Mouse (Mus musculus) ovary, adult 18-20 months (tissue): Measurements from ENCODE around the gene Ldhd.
A peak's percentile ranks its signal among the peaks of the same experiment; 100 is the strongest.
"Not testable (repeated sequence)": the region's sequence is repeated elsewhere in the genome, so short reads cannot be mapped to it uniquely, and the experiment has no call there.

Experiments used
- DNase-seq: peaks from one replicate; pipeline ENCODE4 v3.0.0; 2022; ENCODE audit warnings: low spot score, mixed read lengths

The Ldhd gene

GRCm38 (mm10) chr8:111630105-111630521, at the start of gene Ldhd:
Gene Ldhd (minus strand): TSS chr8:111630374.
- DNase-seq, result peak; percentile 58

DNA sequence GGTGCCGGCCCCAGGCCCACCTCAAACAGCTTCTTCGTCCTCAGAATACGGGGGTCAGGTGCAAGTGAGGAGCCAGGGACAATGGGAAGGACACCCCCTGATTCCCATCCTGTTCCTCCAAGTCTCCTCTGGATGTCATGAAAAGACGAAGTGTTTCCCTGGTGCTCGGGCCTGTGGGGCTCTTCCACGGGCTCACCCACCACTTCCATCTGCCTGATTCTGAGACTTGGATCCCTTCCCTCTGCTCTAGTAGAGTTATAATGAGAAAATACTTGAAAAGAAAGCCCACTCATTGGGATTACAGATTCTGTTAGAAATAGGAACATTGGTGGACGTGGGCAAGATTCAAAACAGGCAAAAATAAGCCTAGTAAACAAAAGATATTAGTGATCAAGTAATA, 48.7 kb upstream of the Ldhd start:
- no peak for DNase-seq

- DNase-seq, result no peak
These were observed 47.9 kb upstream of the Ldhd start for GRCm38 (mm10) chr8:111678111-111678510.

GRCm38 (mm10) chr8:111676237-111676636, 46.1 kb upstream of the Ldhd start:
- no peak for DNase-seq

DNA sequence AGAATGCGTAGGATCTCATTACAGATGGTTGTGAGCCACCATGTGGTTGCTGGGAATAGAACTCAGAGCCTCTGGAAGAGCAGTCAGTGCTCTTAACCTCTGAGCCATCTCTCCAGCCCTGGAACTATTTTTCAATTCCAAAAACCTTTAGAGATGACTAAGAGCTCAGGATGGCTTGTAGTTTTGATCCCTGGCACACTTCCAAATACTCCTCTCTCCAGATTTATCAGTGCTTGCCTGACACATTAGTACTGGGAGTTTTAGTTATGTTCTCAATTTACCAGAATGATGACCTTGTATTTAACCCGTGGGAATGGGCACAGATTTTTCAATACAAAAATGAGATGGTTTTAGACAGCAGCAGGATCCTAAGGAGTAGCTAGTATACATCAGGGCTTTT, 36.6 kb upstream of the Ldhd start:
- DNase-seq, result no peak

DNA sequence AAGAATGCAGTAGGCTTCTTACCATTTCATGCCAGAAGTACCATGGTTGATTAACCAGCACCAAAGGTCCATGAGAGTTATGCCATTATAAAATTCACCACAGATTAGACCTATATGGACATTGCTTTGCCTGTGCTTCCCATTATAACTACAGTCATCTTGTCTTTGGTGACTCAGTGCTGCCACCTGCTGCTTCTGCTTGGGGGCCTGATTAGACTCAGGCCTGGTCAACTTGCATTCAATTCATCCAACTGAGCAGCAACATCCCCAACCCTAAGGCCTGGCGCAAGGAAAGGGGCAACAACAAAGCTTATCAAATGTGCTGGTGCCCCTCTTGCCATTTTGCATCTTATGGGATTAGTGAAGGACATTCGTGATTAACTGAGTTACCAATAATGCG, 32.3 kb upstream of the Ldhd start:
- peak; percentile 48 for DNase-seq

DNA sequence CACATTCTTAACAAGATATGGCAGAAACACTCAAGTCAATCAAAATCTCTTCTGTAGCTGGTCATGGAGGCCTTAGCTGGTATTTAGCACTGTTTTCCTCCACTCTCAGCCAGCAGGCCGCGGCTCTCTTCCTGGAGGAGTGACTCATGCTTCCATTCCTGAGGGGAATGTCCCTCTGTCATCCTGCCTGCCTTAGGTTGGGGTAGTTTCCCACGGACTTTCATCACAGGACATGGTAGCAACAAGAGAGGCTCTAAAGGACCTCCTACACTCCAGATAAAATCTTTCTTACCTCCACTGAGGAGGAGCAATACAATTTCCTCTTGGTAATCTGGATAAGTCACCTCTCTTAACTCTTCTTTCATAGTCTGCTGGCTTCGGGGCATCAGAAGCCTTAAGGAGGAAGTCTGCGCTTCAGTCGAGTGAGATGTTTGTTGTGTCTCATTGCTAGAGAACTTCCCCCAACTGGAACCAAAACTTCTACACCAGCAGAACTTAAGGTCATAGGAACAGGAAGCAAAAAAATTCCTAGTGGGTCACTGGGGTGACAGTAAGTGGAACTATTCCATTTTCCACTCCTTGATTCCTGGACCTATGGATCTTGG, 28.7 kb upstream of the Ldhd start:
- no peak for DNase-seq

GRCm38 (mm10) chr8:111657312-111657854, 27.2 kb upstream of the Ldhd start:
- DNase-seq, result no peak

DNA sequence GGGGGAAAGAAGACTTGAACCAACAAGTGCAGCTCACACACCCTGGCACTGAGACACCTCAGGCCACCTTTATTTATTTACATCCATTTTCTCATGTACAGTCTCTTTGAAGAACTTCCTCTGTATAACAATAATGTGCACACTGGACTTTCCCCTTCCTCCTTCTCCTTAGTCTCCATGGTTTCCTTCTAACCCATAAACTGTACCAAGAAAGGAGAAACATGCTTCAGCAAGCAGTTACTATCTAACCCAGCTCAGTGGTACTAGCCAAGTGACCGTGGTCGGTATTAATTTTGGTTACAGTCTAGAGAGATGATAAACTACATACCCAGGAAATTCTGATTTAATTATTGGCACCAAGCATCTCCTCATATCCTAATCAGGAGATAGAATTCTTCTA, 23.4 kb upstream of the Ldhd start:
- no peak for DNase-seq

DNA sequence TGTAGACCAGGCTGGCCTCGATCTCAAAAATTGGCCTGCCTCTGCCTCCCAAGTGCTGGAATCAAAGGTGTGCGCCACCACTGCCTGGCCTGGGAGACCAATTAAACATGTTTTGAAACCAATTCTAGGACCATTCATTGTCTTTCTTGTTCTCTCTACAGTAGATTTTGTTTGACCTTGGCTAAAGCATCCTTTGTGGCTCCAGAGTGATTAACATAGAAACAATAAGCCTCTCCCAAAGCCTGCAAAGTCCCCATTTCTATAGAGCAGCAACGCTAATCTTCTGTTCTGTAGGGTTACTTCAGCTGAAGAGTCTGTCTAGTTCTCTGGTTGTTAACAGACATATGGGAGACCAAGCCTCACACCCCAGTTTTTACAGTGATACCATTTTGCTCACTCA, 20.5 kb upstream of the Ldhd start:
- DNase-seq, result no peak

GRCm38 (mm10) chr8:111648834-111649233, 18.7 kb upstream of the Ldhd start:
- DNase-seq, result no peak

DNA sequence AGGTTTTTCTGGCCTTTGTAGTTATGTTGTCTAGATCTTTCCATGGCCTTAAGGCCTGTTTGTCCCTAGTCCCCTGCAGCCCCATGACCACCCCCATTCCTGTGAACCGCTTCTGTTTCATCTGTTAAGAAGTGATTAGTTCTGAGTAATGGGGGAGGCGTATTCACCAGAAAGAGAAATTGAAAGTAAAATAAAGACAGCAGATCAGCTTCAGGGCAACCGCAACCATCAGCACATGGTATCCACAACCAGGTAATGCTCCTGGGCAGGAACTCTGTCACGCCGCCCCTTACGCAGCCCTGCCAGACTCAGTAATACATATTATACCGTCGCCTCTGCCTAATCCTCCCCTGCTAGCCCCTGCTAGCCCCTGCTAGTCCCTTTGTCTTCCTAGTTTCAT, 15.5 kb upstream of the Ldhd start:
- DNase-seq, result no peak

DNA sequence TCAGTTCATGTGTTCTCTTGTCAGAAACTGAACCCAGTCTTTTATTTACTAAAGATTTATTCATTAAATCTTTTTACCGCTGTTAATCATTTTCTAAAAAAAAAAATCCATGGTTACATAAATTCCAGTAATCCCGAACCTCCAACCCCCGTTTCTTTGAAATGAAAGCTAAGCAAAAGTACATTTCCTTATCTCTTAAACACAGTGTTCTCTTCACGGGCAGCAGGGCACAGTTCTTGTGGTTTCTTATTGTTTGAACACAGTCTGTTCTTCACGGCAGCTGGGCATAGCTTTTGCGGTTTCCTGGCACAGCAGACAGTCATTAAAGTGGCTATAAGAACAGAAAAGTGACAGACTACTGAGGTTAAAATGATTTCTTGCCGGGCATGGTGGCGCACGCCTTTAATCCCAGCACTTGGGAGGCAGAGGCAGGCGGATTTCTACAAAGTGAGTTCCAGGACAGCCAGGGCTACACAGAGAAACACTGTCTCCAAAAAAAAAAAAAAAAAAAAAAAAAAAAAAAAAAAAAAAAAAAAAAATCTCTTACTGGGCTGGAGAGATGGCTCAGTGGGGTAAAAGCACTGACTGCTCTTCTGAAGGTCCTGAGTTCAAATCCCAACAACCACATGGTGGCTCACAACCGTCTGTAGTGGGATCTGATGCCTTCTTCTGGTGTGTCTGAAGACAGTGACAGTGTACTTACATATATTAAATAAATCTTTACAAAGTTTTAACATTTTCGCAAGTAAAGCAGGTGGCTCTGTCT, 14.3 kb upstream of the Ldhd start:
- not testable (repeated sequence) for DNase-seq

DNA sequence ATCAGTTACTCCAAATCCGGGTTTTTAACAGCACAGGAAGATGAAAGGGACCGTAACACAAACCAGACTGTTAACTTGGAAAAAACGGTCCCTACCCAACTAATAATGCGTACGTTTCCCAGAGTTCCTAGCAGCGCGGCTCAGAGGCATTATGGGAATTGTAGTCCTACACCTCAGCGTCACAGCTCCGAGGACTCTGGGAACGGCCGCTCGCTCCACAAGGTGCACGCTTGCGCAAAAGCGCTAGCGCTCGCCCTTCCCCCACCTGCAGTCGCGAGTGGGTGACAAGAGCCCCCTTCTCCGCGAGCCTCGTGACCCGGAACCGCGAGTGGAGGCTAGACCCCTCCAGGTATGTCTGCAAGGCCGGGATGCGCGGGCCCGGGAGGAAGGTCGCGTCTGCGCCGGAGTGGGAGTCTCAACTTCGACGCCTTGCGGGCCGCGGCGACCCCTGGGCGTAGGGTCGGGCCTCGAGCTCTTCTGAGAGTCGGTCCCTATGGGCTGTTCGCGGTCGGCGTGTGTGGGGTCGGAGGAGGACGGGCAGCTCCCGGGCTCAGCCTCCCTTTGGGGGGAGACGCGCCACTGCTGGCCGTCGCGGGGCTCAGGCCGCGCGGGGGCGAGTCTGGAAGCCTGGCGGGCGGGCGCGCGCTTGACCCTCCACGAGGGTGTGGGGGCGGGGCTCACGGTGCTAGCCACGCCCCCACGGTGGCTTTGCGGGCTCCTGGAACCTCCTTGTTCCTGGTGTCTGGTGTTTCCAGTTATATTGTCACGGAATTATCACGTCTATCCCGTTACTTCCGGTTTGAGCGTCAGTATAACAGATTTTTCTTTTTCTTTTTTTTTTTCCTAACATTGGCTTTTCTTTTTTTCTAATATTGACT, 13.3 kb upstream of the Ldhd start, which contains the start of gene Zfp1:
Gene Zfp1 (plus strand): TSS at position 138 of the 878 bp plus-strand sequence.
- peak; percentile 89 for DNase-seq

DNA sequence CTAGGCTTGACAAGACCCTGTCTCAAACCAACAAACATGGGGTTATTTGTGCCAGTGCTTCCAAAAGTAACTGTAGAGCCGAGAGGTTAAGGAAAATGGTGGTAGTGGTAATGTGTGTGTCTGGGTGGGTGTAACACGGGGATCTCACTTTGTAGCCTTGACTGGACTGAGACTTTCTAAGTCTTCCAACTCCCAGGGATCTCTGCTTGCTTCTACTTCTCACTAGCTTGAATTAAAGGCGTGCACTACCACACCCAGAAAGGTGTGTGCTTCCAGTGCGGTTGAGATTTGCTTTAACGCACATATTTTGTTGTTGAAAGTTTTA, 12.7 kb upstream of the Ldhd start:
- DNase-seq, result no peak

- DNase-seq, result no peak
These were observed 12.3 kb upstream of the Ldhd start for GRCm38 (mm10) chr8:111642496-111642895.

DNA sequence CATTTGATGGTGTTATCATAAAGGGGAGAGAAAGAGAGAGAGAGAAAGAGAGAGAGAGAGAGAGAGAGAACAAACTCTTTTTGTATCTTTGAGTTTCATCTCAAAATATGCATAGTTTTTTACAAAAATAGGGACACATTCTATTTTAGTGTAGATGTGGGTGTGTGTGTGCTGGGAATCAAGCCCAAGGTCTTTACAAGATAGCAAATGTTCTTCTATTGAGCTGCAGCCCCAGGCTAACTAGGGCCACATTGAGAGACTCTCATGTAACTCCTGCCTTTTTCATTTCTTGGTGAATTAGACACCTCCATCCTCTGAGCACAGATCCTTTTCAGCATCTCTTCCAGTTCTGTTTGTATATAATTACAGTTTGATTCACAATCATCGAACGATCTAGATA, 10.9 kb upstream of the Ldhd start:
- no peak for DNase-seq

- DNase-seq, result no peak
These were observed 7.9 kb upstream of the Ldhd start for GRCm38 (mm10) chr8:111638086-111638485.

- DNase-seq, result no peak
These were observed 2.8 kb upstream of the Ldhd start for GRCm38 (mm10) chr8:111632976-111633375.

- no peak for DNase-seq
These were observed 1.4 kb upstream of the Ldhd start for GRCm38 (mm10) chr8:111631589-111631988.

- DNase-seq, result no peak
These were observed 1.2 kb downstream of the Ldhd start for GRCm38 (mm10) chr8:111628894-111629501.

DNA sequence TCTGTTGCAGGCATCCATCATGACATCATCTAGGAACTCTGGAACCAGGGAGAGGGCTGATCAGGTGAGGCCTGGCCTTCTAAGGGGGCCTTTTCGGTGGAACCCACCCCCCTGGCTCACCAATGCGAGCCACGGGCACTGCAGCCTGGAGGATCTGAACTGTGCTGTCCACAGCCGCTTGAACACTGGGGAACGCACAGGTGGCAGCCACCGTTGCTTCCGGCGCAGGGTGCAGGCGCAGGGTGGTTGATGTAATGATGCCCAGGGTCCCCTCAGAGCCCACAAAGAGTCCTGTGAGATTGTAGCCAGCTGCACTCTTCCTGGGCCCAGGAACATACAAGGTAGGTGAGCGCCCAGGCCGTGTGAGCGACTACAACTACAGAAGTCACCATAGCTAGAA, 1.8 kb downstream of the Ldhd start:
- no peak for DNase-seq
